Mouse (Mus musculus): ENCODE data around the gene Mylip. TPM values are rescaled to one million over a fixed set of nuclear protein-coding genes. Genes with fewer than 3 reads are reported as not detected.
A peak's percentile ranks its signal among the peaks of the same experiment; 100 is the strongest.

Gene Mylip
- 10 to 100 TPM in 2 of 3 experiments, 1 to 10 TPM in 1; 9.4 to 14.9 (median 13.6) TPM for polyA plus RNA-seq (2017; shearing (Covaris generic))

DNA sequence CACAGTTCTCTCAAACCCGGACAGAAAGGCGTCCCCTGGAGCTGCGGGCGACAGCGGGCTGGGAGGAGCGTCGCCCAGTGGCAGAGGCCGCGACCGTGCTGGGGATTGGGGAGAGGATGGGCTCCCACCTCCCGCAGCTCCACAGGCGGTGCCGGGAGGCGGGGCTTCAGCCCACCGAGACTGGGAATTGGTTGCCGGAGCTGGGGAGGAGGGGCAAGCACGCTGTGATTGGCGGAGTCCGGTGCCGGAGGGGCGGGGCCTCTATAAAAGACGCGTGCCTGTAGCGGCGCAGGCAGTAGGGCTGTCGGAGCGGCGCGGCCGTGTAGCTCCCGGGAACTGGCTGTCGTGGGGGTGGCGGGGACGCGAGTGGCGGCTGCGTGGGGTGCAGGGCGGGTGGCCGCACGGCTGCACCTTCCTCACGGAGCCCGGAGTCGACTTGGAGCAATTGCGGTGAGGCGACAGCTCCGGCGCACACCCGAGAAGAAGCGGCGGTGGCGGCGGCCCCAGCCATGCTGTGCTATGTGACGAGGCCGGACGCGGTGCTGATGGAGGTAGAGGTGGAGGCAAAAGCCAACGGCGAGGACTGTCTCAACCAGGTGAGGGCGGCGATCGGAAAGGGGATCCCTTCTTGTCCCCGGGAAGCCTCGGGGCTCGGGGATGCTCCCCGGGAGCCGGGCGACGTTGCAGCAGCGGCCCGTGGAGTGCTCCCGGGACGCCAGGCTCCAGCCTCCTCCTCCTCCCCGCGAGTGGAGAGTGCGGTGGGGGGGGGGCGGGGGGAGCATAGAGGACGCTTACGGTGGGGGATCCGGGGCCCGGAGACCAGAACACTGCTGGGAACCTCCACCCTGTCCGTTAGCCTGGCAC lies at the start of gene Mylip:
Gene Mylip (plus strand): TSS at position 295 of the 864 bp plus-strand sequence.
- peak; percentile 87 for ATAC-seq

DNA sequence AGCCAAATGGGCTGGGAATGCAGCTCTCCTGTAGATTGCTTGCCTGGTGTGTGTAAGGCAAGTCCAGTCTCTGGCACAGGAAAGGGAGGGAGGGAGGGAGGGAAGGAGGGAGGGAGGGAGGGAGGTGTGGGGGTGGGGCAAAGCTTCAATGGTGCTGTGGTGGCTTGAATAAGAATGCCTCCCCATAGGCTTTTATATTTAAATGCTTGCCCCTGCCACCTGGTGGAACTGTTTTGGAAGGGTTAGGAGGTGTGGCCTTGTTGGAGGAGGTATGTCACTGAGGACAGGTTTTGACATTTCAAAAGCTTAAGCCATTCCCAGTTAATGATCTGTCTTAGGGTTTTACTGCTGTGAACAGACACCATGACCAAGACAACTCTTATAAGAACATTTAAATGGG lies 47.6 kb upstream of the Mylip start:
- ATAC-seq, result no peak

DNA sequence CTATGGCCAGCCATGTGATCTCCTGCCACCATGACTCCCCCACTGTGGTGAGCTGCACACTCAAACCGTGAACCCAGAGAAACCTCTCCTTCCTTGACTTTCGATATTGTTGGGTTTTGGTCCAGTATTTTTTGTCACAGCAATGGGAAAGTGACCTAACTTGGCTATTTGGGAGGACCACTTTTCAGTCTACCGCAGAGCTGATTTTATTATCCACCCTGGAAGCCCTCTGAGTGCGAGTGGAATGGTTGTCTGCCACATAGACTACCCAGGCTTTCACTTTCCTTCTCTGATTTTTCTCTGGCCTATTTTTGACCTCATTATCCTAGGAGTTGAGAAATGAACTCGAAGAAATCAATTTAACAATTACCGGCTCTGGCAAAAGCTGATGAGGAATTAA lies 46.0 kb upstream of the Mylip start:
- ATAC-seq, result no peak

DNA sequence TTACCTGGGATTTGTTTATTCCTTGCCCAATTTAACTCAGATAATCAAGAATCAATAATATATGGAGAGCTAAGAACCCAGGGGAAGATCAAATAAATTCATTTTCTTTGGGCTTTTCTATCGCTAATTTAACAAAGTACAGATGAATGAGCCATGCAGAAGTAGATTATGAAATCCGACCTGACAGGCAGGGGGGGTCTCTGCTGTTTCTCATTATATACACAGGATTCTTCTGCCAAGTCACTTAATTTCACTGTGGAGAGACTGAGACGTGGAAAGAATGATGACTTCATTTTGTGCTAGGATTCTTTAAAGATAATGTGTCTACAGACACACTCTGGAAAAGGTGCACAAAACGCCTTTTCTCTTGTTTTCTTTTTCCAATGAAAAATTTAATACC lies 45.6 kb upstream of the Mylip start:
- ATAC-seq, result no peak

DNA sequence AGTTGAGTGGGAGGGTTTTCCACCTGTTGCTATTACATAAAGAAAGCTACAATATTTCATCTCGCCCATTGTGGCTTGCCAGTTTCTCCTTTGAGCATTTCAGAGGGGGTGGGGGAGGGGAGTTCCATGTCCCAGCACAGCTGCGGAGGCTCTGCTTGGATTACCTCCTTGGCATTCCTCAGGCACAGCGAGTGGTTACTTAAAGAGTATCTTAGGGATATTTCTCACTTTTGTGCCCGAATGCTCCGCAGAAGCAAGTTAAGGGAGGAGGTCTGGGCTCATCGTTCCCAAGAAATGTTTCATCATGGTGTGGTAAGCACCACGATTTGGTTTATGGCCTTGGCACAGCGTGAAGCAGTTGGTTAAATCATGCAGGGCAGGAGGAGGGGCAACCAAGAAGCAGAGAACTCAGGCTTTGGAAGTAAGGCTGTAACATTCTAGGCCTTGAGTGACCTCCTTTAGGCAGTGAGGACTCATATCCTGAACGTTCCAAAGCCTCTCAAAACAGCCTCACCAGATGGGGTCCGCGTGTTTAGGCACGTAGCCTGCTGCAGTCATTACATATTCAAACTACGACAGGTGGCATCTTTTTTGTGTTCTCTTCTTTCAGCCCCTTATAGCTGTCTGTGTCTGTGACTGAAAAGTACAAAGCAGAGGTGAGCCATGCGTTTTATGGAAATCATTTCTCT lies 43.9 kb upstream of the Mylip start:
- ATAC-seq, result no peak

DNA sequence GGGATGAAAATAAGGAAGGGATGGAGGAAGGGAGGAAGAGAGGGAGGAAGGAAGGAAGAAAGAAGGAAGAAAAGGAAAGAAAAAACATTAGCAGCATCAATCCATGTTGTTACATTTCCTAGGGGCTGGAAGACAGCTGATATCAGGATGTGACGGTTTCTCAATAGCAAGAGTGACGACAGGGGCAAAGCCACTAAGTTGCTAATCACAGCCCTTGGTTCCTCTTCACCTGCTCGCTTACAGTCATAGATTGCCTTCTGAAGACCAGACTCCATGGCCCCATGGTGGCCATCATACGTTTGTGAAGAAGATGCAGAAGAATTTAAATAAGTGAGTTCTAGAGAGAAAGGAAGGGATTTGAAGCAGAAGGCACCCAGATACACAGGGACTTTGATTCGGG lies 38.1 kb upstream of the Mylip start:
- ATAC-seq, result no peak

DNA sequence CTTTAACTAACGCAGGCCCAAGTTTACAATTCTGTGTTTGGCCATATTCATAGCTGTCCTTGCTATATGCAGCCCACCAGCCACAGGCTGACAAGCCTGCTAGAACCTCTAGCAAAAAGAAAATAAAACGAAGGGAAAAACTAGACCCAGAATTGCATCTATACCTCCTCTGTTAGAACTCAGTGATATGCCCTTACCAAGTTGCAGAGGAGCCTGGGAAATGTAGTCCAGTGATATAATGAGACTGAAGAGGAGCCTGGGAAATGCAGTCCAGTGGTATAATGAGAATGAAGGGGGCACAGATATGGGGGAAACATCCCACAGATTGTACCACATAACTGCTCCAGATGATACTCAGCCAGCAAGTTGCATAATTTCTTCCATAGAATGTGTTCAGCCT lies 34.7 kb upstream of the Mylip start:
- ATAC-seq, result no peak

DNA sequence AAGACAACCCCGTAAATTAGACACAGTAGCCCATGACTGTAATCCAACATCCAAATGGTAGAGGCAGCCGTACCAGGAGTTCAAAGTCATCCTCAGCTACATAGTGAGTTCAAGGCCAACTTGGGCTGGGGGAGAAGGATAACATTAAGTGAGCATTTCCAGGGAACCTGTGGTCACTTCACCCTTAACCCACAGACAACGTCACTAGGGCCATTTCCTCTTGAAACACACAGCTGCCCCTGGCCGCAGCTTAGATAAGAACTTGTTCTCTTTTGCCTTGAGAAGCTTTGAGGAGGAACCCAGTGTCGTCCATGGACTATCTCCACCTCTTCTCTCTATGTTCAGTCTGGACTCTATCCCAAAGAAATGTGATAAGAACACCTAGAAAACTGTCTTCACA lies 31.3 kb upstream of the Mylip start:
- no peak for ATAC-seq

DNA sequence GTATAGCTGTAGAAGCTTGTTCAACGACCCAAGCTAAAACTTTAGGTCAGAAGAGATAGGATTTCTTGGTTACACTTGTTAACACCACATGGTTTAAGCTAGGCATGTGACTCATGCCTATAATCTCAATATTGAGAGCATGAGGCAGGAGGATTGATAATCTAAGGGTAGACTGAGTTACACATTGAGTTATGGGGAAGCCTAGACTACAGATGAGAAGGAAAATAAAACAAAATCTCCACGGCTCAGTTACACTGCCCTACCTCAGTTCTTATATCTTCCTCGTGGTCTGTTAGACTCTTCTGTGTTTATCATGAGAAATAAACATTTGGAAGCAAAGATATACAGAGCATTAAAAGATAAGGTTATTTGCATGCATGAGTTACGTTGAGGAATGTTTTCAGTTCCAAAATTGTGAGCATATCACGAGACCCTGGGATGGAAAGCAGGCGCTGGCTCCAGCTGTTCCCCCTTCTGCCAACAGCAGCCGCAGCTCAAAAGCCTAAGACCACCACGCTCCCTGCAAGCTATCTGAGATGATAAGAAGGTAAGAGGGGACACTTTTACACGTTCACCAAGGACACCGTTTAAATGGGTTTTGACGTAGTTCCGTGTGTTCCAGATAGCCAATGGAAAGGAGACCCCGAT lies 30.7 kb upstream of the Mylip start:
- ATAC-seq, result no peak

DNA sequence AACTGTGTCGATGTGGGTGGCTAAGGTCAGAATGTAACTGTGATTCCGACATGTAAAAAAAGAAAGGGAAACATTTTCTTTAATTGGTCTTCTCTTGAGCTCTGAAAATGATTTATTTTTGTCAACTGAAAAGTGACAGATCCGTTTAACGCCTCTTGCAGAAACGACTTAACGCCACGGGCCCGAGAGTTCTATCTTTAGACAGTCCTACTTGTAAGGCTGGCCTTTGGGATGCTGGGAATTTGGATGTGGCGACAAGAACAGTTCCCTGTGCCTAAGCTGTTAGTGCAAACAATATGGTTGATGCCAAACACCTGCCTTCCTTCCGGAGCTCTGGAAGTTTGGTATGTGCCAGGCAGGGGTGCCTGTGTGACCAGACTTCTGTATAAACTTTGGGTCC lies 23.8 kb upstream of the Mylip start:
- no peak for ATAC-seq

DNA sequence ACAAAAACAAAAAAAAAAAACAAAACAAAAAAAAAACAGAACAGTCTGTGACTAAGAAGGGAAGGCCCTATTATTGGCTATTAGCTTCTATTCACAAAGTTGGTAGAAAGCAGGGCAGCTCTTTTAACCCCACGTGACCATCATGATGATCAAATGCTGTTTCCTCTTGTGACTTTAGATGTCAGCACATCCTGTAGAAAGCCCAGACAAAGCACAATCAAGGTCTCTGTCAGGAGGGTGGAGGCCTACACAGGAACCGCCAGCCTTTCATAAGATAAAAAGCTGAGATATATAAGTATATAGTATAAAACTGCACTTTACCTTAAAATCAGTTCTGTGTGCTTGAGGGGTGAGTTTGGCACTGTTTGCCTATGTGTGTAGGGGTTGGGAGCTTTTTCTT lies 17.9 kb upstream of the Mylip start:
- peak; percentile 100 for ATAC-seq

DNA sequence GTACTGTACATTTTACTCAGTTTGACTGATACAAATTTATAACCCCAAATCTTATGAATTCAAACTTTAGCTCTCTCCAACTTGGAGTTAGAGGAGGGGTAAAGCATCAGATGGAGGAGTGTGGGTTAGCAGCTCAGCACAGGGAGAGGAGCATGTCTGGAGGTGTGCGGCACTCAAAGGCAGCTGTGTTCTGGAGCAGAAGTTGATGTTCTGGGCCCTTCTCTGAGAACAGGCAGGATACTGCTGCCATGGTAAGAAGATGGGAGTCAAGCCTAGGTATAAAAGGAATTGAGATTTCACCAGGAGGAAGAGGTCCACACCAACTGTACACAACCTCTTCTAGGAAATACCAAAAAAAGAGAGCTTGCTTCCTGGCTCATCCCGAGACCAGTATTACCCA lies 17.1 kb upstream of the Mylip start:
- ATAC-seq, result no peak

DNA sequence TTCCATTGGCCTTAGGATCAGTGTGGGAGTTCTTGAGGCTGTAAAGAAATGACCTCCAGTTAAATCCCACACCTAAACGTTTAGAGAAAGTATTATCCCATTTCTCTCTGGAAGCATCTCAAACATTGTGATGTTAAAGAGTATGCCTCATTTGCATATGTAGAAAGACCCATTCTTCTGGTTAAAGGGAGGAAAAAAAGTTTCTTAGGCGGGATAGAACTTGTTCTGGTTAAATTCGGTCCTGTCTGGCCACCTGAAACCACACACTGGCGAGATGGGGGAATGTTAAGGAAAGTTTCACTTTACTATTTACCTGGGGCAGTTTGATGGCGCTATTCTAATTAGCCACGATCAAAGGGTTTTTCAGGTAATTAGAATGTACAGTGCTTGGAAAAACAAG lies 14.7 kb upstream of the Mylip start:
- ATAC-seq, result no peak

DNA sequence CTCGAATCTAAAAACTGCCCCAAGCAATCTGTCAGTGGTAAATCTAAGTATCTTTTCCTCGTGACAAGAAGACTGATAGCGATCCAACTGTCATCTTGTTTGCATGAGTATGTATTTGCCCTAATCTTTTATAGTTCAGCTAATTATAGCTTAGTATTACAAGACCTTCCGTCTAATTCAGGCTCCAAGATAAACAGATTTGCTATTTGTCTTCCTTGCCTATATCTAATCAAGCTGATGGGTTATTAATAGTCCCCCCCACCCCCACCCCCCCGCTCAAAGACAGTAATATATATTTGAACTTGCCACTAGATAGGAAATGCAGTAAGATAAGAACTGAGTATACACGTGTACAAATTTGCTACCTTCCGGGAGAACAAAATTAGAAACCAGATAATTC lies 7.3 kb upstream of the Mylip start:
- ATAC-seq, result no peak

DNA sequence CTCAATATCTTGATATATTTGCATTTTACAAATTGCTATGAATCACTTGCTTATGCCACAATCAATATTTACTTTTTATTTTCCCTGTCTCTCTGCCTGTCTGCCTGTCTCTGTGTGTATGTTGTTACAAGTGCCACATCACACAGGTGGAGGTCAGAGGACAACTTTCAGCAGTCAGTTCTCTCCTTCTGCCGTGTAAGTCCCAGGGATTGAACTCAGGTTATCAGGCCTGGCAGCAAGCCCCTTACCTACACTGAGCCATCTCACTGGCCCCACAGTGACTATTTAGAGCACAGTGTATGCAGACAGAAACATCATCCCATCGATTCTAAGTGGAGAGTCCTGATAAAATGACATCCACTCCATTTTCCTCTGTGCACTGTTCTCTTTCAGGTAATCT lies 4.9 kb upstream of the Mylip start:
- ATAC-seq, result no peak

DNA sequence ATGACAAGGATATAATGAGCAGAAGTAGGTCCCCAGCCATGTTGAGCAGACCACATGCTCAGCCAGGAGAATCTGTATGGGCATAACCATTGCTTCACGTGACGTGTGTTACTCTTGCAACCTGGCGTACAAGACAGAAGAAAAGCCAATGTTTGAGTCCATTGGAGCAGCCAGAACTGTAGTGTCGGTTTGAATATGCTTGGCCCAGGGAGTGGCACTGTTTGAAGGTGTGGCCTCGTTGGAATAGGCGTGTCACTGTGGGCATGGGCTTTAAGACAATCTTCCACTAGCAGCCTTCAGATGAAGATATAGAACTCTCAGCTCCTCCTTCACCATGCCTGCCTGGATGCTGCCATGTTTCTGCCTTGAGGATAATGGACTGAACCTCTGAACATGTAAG lies 4.0 kb upstream of the Mylip start:
- no peak for ATAC-seq

DNA sequence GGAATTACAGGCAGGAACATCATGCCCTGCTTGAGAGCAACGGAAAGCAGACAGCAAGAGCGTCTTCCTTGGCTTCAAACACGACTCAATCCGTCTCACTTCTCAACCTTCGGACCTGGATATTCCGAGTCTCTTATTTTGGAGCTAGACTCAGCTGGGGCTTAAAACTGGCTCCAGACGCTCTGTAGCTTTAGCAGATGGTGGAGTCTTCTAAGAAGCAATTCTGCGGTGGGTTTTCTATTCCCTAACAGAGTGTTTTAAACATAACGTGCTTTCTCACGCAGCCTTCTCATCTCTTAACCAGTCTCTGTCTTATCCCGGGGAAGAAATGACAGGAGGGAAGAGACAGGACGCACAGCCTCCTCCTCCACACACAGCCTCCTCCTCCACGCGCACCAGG lies 3.3 kb upstream of the Mylip start:
- ATAC-seq, result no peak

DNA sequence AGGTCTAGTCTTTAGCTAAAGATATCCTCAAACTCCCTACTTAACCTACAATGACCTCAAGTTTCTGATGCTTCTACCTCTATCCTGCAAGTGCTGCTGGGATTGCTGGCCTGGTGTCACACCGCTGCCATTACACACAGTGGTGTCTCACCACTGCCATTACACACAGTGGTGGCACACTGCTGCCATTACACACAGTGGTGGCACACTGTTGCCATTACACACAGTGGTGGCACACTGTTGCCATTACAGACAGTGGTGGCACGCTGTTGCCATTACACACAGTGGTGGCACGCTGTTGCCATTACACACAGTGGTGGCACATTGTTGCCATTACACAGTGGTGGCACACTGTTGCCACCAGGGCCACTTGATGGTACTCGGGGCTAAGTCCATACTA lies 2.3 kb upstream of the Mylip start:
- ATAC-seq, result no peak

DNA sequence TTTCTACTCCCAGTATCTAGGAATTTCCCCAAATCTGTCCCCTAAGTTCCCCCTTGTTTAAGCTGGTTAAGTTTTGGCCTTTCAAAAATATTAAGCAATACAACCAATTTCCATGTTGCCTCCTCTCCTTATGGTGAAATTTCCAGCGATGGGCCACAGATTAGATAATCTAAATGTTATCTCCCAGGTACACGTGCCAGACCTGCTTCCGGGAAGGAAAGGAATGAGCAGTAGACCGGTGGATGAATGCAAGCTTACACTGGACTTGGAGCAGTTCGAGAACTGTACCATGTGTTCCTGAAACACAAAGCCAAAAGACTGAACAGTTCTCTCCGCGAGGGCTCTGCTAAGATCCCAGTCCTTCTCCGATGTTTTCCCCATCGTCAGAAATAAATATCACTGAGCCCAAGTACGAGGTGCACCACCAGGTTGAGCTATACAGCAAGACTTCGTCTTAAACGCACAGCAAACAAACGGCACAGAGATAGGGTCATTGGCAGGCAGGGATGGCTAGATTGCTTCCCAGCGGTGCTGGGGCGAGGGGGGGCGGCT lies 1.2 kb upstream of the Mylip start:
- no peak for ATAC-seq

DNA sequence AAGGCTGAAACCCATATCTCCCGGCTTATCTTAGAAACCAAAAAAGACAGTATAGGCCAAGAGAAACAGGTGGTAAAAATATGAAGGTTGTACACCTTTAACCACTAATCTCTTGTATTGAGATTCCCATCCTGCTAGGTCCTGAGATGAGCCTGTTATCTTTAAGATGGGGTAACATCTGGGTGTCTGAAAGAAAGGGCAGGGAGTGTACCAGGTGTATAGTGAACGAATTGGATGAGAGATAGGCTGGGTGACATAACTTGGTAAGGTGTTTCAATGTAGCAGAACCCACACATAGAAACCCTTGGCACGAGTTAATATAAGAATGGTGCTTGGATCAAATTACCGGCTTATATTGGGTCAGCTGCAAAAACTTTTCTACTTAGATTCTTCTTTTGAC lies 653 bp upstream of the Mylip start:
- no peak for ATAC-seq

DNA sequence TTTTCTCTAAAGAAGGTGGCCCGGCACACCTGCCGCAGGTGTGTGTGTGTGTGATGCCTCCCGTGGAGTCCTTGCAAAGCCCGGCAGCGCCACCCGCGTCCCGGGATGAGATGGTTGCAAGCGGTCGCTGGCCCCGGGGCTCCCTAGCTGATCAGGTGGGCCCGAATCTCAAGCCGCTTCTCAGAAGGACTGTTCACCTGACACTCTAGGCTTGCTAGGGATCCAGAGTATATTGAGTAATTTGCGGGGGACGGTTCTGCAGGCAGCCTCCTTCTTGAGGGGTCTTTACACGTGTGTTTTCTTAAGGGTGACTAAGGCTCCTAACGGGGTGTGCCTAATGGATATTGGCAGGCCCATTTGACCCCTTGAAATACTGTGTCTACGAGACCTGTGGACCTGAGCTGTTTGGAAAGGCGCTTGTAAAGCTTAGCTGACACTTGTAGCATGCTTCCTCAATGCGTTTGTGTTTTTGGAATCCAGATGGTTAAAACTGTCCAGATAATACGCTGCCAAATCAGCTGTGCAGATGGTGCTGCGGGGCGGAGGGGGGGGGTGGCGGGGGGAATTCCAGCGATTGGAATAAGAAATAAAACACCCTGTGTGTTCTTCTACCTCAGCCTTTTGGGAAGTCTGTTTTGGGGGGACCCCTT lies 895 bp downstream of the Mylip start:
- ATAC-seq, result no peak

DNA sequence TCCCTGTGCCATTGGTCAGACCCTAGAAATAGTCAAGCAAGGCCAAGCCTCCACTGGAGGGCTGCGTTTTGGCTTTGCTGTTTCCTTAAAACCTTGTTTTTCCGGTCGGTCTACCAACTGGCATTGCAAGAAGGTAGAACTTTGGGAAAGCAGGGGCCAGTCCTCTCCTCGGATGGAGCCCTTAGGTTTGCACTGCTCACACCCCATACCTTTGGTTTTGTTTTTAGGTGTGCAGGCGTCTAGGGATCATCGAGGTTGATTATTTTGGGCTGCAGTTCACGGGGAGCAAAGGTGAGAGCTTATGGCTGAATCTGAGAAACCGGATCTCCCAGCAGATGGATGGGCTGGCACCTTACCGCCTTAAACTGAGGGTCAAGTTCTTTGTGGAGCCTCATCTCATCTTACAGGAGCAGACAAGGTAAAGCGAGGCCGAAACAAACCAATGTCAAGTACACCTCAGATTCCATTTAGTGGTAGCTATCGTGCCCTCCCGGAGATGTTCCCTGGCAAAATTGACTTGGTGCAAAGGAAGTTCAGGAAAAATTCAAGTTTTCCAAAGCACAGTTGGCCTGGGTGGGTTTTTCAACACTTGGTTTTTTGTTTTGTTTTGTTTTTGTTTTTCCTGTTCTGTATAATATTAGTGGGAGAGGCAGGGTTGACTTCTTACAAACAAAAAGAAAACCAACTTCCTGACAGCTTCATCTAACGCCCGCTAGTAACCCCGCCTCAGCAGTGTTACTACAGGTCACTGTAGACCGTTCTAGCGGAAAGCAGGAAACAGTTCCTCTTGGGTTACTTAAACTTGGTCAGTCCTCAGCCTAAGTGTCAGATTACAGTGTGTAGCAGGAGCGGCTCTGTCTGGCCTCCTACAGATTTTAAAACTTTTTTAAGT lies 1.7 kb downstream of the Mylip start:
- peak; percentile 65 for ATAC-seq

Data from inflammation-experienced regulatory T-cells, adult 6 months (primary cell).